Mouse (Mus musculus): ENCODE measurements at regions not wholly inside any gene's neighbourhood (a gene's known extent, or its start where the extent isn't known, plus 50 kb on each side); places are given as distances from the start of the nearest gene placed in this dataset.

DNA sequence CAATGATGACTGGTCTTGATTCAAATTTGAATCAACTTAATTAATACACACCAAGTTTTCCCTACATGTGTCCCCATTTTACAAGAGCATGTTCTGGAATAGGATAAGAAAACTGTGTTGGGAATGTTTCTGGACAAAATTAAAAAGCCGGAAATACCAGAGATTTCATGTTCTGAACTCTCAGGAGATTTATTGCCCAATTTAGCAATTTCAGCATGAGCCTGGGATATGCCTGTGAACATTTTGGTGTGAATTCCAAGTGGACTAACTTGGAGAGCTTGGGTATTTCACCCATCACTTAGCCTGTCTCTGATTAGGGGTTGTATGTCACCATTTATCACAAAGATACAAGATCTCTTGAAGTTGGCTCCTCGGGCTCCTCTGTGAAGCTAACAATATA lies 210.6 kb upstream of the Rbms1 start:
- ATAC-seq (ENCODE audit: extremely low read depth, insufficient number of reproducible peaks, low FRiP score, poor library complexity, severe bottlenecking) = no peak

DNA sequence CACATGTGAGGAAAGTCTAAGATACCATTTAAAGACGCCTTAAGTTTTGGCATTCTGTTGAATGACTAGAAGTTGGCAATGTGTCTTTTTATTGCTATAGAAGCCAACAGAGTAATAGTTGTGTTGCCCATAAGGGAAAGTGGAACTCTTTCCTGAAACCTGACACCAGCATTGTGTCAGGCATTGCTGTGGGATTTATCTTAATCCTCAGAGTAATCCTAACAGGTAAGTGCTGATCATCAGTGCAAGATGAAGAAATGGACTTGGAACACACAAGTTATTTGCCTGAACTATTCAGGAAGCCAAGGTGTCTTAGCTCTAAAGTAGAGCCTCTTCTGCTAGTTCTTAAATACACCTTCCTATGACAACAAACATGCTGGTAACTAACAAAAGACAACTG lies 198.3 kb upstream of the Rbms1 start:
- H3K4me1 ChIP-seq (ENCODE audit: insufficient read depth, low read depth, low read length) = no peaks in the 10 kb centered on the region
- no peak overlapping the region for H3K4me3 ChIP-seq (ENCODE audit: low read depth, low read length)
- DNase-seq (ENCODE audit: low spot score) (no peak), ATAC-seq (ENCODE audit: extremely low read depth, insufficient number of reproducible peaks, low FRiP score, poor library complexity, severe bottlenecking) (no peak)
- H3K36me3 ChIP-seq (replicated peaks) = no peaks in the 10 kb centered on the region
- no peaks in the 10 kb centered on the region for H3K9me3 ChIP-seq (replicated peaks)
- TF ChIP-seq POLR2AphosphoS5 (IDR thresholded peaks at IDR 0.05; ENCODE audit: insufficient replicate concordance, low read depth, low read length) (no peak), TAL1 (conservative IDR thresholded peaks at IDR 0.05; ENCODE audit: low read depth, low read length) (no peak), CTCF (IDR thresholded peaks at IDR 0.05; ENCODE audit: low read depth, low read length) (no peak), GATA2 (IDR thresholded peaks at IDR 0.05; ENCODE audit: borderline replicate concordance, low read depth, low read length) (no peak), GATA1 (IDR thresholded peaks at IDR 0.05; ENCODE audit: borderline replicate concordance, low read length) (no peak)
- peaks cover 12% of the 10 kb centered on the region for H3K27me3 ChIP-seq (ENCODE audit: insufficient read depth, low read length)

More for the DNA sequence above, 210.6 kb upstream of the Rbms1 start:
- DNase-seq (ENCODE audit: low spot score) = no peak
- TF ChIP-seq POLR2AphosphoS5 (IDR thresholded peaks at IDR 0.05; ENCODE audit: insufficient replicate concordance, low read depth, low read length) (no peak), GATA2 (IDR thresholded peaks at IDR 0.05; ENCODE audit: borderline replicate concordance, low read depth, low read length) (no peak), GATA1 (IDR thresholded peaks at IDR 0.05; ENCODE audit: borderline replicate concordance, low read length) (no peak)
- no peaks in the 10 kb centered on the region for H3K9me3 ChIP-seq (replicated peaks)
- H3K27me3 ChIP-seq (ENCODE audit: insufficient read depth, low read length) = peaks cover 4% of the 10 kb centered on the region
- no peaks in the 10 kb centered on the region for H3K36me3 ChIP-seq (replicated peaks)
- H3K4me1 ChIP-seq (ENCODE audit: insufficient read depth, low read depth, low read length) = no peaks in the 10 kb centered on the region
- no peak overlapping the region for H3K4me3 ChIP-seq (ENCODE audit: low read depth, low read length)

GRCm38 (mm10) chr2:61159761-61160160 lies 196.8 kb upstream of the Rbms1 start:
- H3K9me3 ChIP-seq (replicated peaks) = no peaks in the 10 kb centered on the region
- H3K27me3 ChIP-seq (ENCODE audit: insufficient read depth, low read length) = peaks cover 10% of the 10 kb centered on the region
- no peak for DNase-seq (ENCODE audit: low spot score)
- no peak for ATAC-seq (ENCODE audit: extremely low read depth, insufficient number of reproducible peaks, low FRiP score, poor library complexity, severe bottlenecking)
- H3K36me3 ChIP-seq (replicated peaks) = no peaks in the 10 kb centered on the region
- no peak overlapping the region for H3K4me3 ChIP-seq (ENCODE audit: low read depth, low read length)
- TF ChIP-seq CTCF (IDR thresholded peaks at IDR 0.05; ENCODE audit: low read depth, low read length) = no peak
- H3K4me1 ChIP-seq (ENCODE audit: insufficient read depth, low read depth, low read length) = no peaks in the 10 kb centered on the region

GRCm38 (mm10) chr2:61138998-61139631 lies 176.1 kb upstream of the Rbms1 start:
- Histone ChIP-seq H3K4me3 (ENCODE audit: low read depth, low read length) (no peak overlapping the region), H3K27me3 (ENCODE audit: insufficient read depth, low read length) (no peaks in the 10 kb centered on the region), H3K4me1 (ENCODE audit: insufficient read depth, low read depth, low read length) (no peaks in the 10 kb centered on the region), H3K36me3 (replicated peaks) (no peaks in the 10 kb centered on the region), H3K9me3 (replicated peaks) (no peaks in the 10 kb centered on the region)
- TF ChIP-seq GATA1 (IDR thresholded peaks at IDR 0.05; ENCODE audit: borderline replicate concordance, low read length) (no peak), GATA2 (IDR thresholded peaks at IDR 0.05; ENCODE audit: borderline replicate concordance, low read depth, low read length) (no peak), TAL1 (conservative IDR thresholded peaks at IDR 0.05; ENCODE audit: low read depth, low read length) (no peak), POLR2AphosphoS5 (IDR thresholded peaks at IDR 0.05; ENCODE audit: insufficient replicate concordance, low read depth, low read length) (no peak), CTCF (IDR thresholded peaks at IDR 0.05; ENCODE audit: low read depth, low read length) (no peak)
- ATAC-seq (ENCODE audit: extremely low read depth, insufficient number of reproducible peaks, low FRiP score, poor library complexity, severe bottlenecking) (no peak), DNase-seq (ENCODE audit: low spot score) (no peak)

DNA sequence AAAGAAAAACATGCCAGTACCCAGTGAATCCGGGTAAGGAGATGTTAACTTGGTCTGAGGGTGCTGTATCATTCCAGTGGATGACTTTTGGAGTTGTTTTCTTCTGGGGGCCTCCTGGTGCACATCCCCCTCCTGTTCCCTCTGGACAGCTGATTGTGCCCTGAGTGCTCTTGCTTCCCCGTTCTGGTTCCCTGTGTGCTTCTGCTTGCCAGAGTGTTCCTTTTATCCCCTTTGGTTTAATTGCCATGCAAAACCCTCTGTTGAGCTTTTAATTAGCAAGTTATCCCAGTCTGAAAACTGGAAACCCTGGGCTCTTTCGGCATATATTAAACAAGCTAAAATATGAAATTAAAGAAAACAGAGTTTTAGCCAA lies 175.6 kb upstream of the Rbms1 start:
- TF ChIP-seq TAL1 (conservative IDR thresholded peaks at IDR 0.05; ENCODE audit: low read depth, low read length) (no peak), CTCF (IDR thresholded peaks at IDR 0.05; ENCODE audit: low read depth, low read length) (no peak), POLR2AphosphoS5 (IDR thresholded peaks at IDR 0.05; ENCODE audit: insufficient replicate concordance, low read depth, low read length) (no peak), GATA2 (IDR thresholded peaks at IDR 0.05; ENCODE audit: borderline replicate concordance, low read depth, low read length) (no peak), GATA1 (IDR thresholded peaks at IDR 0.05; ENCODE audit: borderline replicate concordance, low read length) (no peak)
- DNase-seq (ENCODE audit: low spot score) (no peak), ATAC-seq (ENCODE audit: extremely low read depth, insufficient number of reproducible peaks, low FRiP score, poor library complexity, severe bottlenecking) (no peak)
- H3K4me3 ChIP-seq (ENCODE audit: low read depth, low read length) = no peak overlapping the region
- H3K36me3 ChIP-seq (replicated peaks) = no peaks in the 10 kb centered on the region
- H3K27me3 ChIP-seq (ENCODE audit: insufficient read depth, low read length) = no peaks in the 10 kb centered on the region
- no peaks in the 10 kb centered on the region for H3K4me1 ChIP-seq (ENCODE audit: insufficient read depth, low read depth, low read length)
- no peaks in the 10 kb centered on the region for H3K9me3 ChIP-seq (replicated peaks)

GRCm38 (mm10) chr2:61137378-61137777 lies 174.4 kb upstream of the Rbms1 start:
- Histone ChIP-seq H3K4me1 (ENCODE audit: insufficient read depth, low read depth, low read length) (no peaks in the 10 kb centered on the region), H3K36me3 (replicated peaks) (no peaks in the 10 kb centered on the region), H3K4me3 (ENCODE audit: low read depth, low read length) (no peak overlapping the region), H3K9me3 (replicated peaks) (no peaks in the 10 kb centered on the region), H3K27me3 (ENCODE audit: insufficient read depth, low read length) (no peaks in the 10 kb centered on the region)
- ATAC-seq (ENCODE audit: extremely low read depth, insufficient number of reproducible peaks, low FRiP score, poor library complexity, severe bottlenecking) (peak; percentile 49), DNase-seq (ENCODE audit: low spot score) (no peak)
- no peak for TF ChIP-seq TAL1 (conservative IDR thresholded peaks at IDR 0.05; ENCODE audit: low read depth, low read length)
- no peak for TF ChIP-seq CTCF (IDR thresholded peaks at IDR 0.05; ENCODE audit: low read depth, low read length)
- no peak for TF ChIP-seq POLR2AphosphoS5 (IDR thresholded peaks at IDR 0.05; ENCODE audit: insufficient replicate concordance, low read depth, low read length)
- no peak for TF ChIP-seq GATA1 (IDR thresholded peaks at IDR 0.05; ENCODE audit: borderline replicate concordance, low read length)
- TF ChIP-seq GATA2 (IDR thresholded peaks at IDR 0.05; ENCODE audit: borderline replicate concordance, low read depth, low read length) = no peak

GRCm38 (mm10) chr2:61136926-61137325 lies 173.9 kb upstream of the Rbms1 start:
- no peaks in the 10 kb centered on the region for H3K36me3 ChIP-seq (replicated peaks)
- no peaks in the 10 kb centered on the region for H3K9me3 ChIP-seq (replicated peaks)
- no peak for ATAC-seq (ENCODE audit: extremely low read depth, insufficient number of reproducible peaks, low FRiP score, poor library complexity, severe bottlenecking)
- TF ChIP-seq GATA1 (IDR thresholded peaks at IDR 0.05; ENCODE audit: borderline replicate concordance, low read length) = no peak
- TF ChIP-seq POLR2AphosphoS5 (IDR thresholded peaks at IDR 0.05; ENCODE audit: insufficient replicate concordance, low read depth, low read length) = no peak
- no peak for TF ChIP-seq TAL1 (conservative IDR thresholded peaks at IDR 0.05; ENCODE audit: low read depth, low read length)
- no peak for TF ChIP-seq GATA2 (IDR thresholded peaks at IDR 0.05; ENCODE audit: borderline replicate concordance, low read depth, low read length)
- TF ChIP-seq CTCF (IDR thresholded peaks at IDR 0.05; ENCODE audit: low read depth, low read length) = no peak
- DNase-seq (ENCODE audit: low spot score) = no peak
- H3K27me3 ChIP-seq (ENCODE audit: insufficient read depth, low read length) = no peaks in the 10 kb centered on the region
- H3K4me3 ChIP-seq (ENCODE audit: low read depth, low read length) = no peak overlapping the region
- no peaks in the 10 kb centered on the region for H3K4me1 ChIP-seq (ENCODE audit: insufficient read depth, low read depth, low read length)
